Mouse (Mus musculus) cortical plate, adult 2 months (tissue): ENCODE measurements around the gene Gucy2c.

Experiments
- CTCF ChIP-seq: fragments of 200-500 bp; IDR thresholded peaks from 2 replicates; pipeline ENCODE4 v1.5.1; 2011; ENCODE audit warnings: mild to moderate bottlenecking, control low read depth, low read length; ENCODE audit not compliant: insufficient read depth; ENCODE audit errors: extremely low read depth
- POLR2A ChIP-seq: fragments of 200-500 bp; IDR thresholded peaks from 2 replicates; pipeline ENCODE4 v1.6.1; 2011; ENCODE audit warnings: mild to moderate bottlenecking, low read length, control low read depth; ENCODE audit not compliant: insufficient read depth; ENCODE audit errors: extremely low read depth

DNA sequence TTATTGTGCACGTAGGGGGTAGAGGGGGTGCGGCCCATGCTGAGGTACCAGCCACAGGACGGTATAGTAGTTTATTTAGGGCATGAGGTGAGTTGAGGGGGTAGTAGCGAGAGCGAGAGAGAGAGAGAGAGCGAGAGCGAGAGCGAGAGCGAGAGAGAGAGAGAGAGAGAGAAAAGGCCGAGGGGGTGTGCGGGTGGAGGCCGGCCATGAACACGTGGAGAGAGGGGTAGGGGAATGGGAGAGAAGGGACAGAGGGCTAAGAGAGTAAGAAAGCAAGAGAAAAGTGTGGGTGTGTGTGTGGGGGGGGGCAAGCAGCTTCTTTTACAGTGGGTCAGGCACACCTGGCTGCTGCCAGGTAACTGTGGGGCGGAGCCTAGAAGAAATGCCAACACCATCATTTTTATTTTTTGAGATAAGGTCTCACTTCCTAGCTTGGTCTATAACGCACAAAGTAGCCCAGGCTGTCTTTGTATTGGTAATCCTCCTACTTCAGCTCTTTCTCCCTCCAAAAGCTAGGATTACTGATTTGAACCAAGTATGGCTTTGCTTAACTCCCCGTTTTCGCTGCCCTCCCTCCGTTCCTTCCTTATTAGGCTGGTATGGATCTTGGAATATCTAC is 25.9 kb upstream of the Gucy2c start:
- no peak for TF ChIP-seq POLR2A
- no peak for TF ChIP-seq CTCF
